Mouse (Mus musculus): ENCODE measurements around the gene Nek7. TPM values are rescaled to one million over a fixed set of nuclear protein-coding genes. Genes with fewer than 3 reads are reported as not detected.
A peak's percentile ranks its signal among the peaks of the same experiment; 100 is the strongest.

The Nek7 gene
- polyA plus RNA-seq, 1 experiment from 2014 or later, result 22.2 TPM

DNA sequence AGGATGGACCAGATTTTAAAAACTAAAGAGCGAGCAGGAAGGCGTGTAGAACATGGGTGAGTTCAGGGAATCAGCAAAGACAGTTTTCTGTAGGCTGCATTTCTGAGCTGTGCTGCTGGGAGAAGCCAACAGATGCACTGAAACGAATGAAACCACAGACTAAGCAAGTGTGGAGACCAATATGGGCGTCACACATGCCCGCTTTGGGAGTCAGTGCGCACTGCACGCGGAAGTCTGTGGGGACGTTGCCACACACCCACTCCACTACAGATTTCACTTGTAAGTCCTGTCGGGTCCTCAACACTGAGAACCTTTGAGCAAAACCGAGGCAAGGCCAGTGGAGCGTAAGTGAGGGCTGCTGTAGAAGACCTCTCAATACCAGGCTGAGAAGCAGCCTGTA is 59.2 kb downstream of the Nek7 start:
- no peak for ATAC-seq
- Histone ChIP-seq H3K4me2 (no peak overlapping the region), H3K4me1 (peaks cover 13% of the 10 kb centered on the region), H3K27me3 (replicated peaks) (no peaks in the 10 kb centered on the region), H3K9ac (no peak overlapping the region), H3K9me3 (replicated peaks) (no peaks in the 10 kb centered on the region), H3K4me3 (no peak overlapping the region), H3K27ac (no peak overlapping the region), H3K36me3 (peaks cover 4% of the 10 kb centered on the region; the same call in 1 of the 2 replicates)
- WGBS (ENCODE audit: insufficient replicate concordance), result 86% methylated on average over 12 of the region's 12 CpGs

DNA sequence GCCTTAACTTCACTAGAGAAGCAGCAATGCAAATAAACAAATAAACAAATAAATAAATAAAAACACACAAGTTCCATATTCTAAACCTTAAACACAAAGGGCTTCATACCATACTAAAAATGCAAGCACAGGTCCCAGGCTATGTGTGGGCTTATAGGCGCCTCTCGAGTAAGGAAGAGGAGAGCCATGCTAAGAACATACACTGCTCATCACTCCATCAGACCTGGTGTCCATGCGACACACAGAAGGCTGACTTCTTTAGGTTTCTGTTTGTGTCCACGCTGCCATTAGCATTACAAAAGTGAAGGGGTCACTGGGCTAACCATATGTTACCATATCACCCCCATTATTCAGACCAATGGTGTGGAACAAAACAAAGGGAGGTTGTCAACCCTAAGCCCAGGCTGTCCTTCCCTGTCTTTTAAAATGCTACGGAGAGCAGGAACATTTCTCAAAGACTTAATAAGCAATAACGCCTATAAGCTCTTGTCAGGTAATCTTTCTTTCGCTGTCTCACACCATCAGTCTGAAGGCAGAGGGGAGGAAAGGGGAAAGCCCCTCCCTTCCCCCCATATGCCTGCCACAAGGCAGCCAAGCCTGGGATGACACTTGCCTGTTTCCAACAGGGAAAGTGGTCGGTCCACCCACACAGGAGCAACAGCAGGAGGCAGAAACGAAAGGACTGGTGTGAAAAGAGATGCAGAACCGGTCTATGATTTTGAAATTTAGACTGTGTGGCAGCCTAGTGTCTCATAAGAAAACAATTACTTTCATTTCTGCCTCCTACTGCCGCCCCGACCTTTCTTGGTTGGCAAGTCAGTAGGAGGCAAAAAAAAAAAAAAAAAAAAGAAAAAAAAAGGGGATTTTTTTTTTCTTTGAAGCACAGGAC is 60.5 kb downstream of the Nek7 start:
- Histone ChIP-seq H3K36me3 (peaks cover 4% of the 10 kb centered on the region; the same call in 1 of the 2 replicates), H3K4me3 (no peak overlapping the region), H3K9ac (no peak overlapping the region), H3K27ac (no peak overlapping the region), H3K4me1 (peaks cover under 1% of the 10 kb centered on the region), H3K4me2 (no peak overlapping the region), H3K9me3 (replicated peaks) (no peaks in the 10 kb centered on the region), H3K27me3 (replicated peaks) (no peaks in the 10 kb centered on the region)
- 77% methylated on average over 12 of the region's 12 CpGs for WGBS (ENCODE audit: insufficient replicate concordance)
- ATAC-seq, result no peak

DNA sequence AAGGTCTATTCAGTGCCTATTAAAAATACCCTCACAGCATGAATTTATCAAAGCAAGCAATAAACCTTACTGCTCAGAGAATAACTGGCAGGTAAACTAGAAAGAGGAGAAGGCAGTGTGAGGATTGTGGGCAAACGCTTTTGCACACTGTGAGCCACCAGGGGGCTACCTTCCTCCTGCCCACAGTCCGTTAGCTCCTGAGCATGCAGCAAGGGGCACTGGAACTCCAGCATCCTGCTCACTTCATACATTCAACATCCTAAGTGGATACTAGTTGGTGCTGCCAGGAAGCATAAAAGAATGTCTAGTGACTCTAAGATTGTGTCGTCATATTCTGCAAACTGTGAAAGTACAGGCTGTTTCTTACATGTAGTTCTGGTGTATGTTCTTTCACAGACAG is 61.6 kb downstream of the Nek7 start:
- no peak overlapping the region for H3K4me3 ChIP-seq
- H3K9me3 ChIP-seq (replicated peaks), result no peaks in the 10 kb centered on the region
- no peak overlapping the region for H3K4me2 ChIP-seq
- no peak for ATAC-seq
- no peak overlapping the region for H3K9ac ChIP-seq
- WGBS (ENCODE audit: insufficient replicate concordance), result 77% methylated on average over 3 of the region's 3 CpGs
- peaks cover 4% of the 10 kb centered on the region for H3K36me3 ChIP-seq
- no peaks in the 10 kb centered on the region for H3K4me1 ChIP-seq
- H3K27me3 ChIP-seq (replicated peaks), result no peaks in the 10 kb centered on the region
- no peak overlapping the region for H3K27ac ChIP-seq

DNA sequence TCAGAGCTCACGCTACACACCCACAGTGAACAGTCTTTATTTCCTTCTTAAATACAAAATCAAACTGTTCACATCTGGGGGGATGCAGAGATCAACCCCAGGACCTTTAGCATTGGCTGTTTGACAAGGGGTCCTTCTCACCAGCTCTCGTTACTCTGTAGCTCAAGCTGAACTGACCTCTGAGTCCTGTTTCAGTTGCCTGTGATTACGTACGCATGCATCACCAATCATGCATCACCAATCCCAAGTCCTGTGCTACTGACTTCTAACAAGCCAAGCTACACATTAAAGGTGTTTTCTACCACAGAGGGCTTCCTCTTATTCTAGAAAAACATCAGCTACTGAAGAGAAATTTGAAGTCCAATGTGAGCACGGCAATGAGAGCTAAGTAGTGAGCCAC is 65.0 kb downstream of the Nek7 start:
- no peak for ATAC-seq
- H3K27ac ChIP-seq, result no peak overlapping the region
- H3K36me3 ChIP-seq, result peaks cover 4% of the 10 kb centered on the region
- H3K9ac ChIP-seq, result no peak overlapping the region
- H3K27me3 ChIP-seq (replicated peaks), result no peaks in the 10 kb centered on the region
- no peak overlapping the region for H3K4me3 ChIP-seq
- no peak overlapping the region for H3K4me2 ChIP-seq
- no peaks in the 10 kb centered on the region for H3K9me3 ChIP-seq (replicated peaks)
- 90% methylated on average over 5 of the region's 5 CpGs for WGBS (ENCODE audit: insufficient replicate concordance)
- peaks cover 9% of the 10 kb centered on the region for H3K4me1 ChIP-seq

DNA sequence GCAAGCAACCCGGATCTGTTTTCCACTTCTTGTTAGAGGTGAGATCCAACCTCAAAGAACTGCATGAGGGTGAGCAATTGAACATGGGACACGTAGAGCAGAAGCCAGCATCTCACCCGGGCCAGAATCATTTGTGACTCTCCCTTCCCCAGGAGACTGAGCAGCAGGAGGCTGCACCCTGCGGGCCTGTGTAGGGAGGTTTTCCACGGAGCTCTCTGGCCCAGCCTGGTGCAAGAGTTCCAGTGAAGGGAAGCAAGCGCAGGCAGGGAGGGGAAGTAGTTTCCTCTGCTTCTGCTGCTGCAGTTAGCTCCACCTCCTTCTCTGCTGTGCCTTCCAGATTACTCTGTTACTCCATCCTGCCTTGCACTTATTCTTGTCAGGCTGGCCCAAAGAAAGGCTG is 69.8 kb downstream of the Nek7 start:
- peaks cover 11% of the 10 kb centered on the region for H3K4me1 ChIP-seq
- no peaks in the 10 kb centered on the region; the same call in none of the 2 replicates for H3K36me3 ChIP-seq
- no peak overlapping the region for H3K27ac ChIP-seq
- no peak overlapping the region for H3K9ac ChIP-seq
- H3K4me2 ChIP-seq, result no peak overlapping the region
- WGBS (ENCODE audit: insufficient replicate concordance), result 28% methylated on average over 6 of the region's 6 CpGs
- peak; percentile 60 for ATAC-seq
- H3K4me3 ChIP-seq, result no peak overlapping the region
- H3K9me3 ChIP-seq (replicated peaks), result no peaks in the 10 kb centered on the region
- no peaks in the 10 kb centered on the region for H3K27me3 ChIP-seq (replicated peaks)

DNA sequence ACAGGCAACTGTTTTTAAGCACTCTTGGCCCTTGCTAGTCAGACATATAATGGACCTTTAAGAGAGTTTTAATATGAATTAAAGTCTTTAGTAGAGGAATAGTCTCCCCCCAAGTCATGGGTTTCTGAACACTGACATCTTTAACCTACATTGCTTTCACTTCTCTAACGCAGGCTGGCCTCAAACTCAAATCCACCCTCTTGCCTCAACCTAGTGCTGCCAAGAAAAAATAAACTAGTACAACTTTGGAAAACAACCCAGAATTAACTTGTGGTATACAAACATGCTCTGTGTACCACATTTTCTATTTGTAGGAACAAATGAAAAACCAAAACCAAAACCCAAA is 77.8 kb downstream of the Nek7 start:
- Histone ChIP-seq H3K4me2 (no peak overlapping the region), H3K4me1 (no peaks in the 10 kb centered on the region), H3K4me3 (no peak overlapping the region), H3K9me3 (replicated peaks) (no peaks in the 10 kb centered on the region), H3K27ac (no peak overlapping the region), H3K27me3 (replicated peaks) (no peaks in the 10 kb centered on the region), H3K9ac (no peak overlapping the region), H3K36me3 (no peaks in the 10 kb centered on the region)
- ATAC-seq, result no peak
- 86% methylated on average over 1 of the region's 1 CpGs for WGBS (ENCODE audit: insufficient replicate concordance)

DNA sequence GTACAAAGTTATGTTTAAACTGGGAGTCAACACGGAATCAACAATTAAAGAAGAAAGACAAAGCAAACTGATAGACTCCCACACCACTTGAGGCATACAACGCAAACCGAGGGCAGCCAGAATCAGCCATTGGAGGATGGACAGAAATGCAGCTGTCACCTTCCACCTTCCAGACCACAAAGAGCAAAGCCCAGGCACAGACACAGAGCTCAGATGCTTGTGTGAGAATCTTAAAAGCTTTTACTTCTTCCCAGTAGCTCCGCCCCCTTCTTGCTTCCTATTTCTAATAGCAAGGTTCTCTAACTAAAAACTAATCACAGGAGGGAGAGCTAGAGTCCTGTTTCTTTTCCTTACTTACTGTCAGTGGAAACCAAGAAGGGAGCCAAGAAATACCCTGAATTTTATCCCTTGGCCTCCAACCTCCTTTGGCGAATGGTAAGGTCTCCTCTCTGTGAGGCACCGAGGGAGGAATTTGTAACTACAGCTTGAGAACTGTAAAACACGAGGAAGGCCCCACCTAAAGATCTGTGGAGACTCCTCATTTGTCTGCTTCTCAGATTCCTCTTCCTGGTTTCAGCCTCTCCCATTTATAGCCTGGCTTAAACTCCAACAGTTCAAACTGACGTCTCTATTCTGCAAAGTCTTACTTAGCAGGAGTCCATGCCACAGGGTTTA is 78.3 kb downstream of the Nek7 start:
- Histone ChIP-seq H3K4me1 (no peaks in the 10 kb centered on the region), H3K4me2 (no peak overlapping the region), H3K27me3 (replicated peaks) (no peaks in the 10 kb centered on the region), H3K9me3 (replicated peaks) (no peaks in the 10 kb centered on the region), H3K36me3 (no peaks in the 10 kb centered on the region), H3K27ac (no peak overlapping the region), H3K9ac (no peak overlapping the region), H3K4me3 (no peak overlapping the region)
- no peak for ATAC-seq
- 62% methylated on average over 8 of the region's 8 CpGs for WGBS (ENCODE audit: insufficient replicate concordance)

DNA sequence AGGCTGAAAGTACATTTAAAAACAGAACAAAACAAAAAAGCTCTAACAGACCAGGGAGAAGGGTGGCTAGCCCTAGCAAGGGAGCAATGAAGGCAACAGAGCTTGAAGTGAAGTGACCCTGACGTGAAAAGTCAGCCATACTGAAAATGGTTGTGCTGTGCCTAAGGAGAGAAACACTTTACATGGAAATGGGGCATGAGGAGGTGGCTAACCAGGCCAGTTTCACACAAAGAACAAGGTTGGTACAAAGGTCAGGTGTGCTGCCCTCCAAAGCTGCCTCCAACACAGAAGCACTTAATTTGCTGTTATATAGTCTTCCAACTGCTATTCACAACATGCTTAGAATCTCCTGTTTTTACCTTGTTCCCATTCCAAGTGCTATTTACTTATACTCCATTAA is 80.2 kb downstream of the Nek7 start:
- WGBS (ENCODE audit: insufficient replicate concordance), result 80% methylated on average over 1 of the region's 1 CpGs
- Histone ChIP-seq H3K9me3 (replicated peaks) (no peaks in the 10 kb centered on the region), H3K27ac (no peak overlapping the region), H3K4me3 (no peak overlapping the region), H3K4me1 (no peaks in the 10 kb centered on the region), H3K4me2 (no peak overlapping the region), H3K9ac (no peak overlapping the region), H3K36me3 (no peaks in the 10 kb centered on the region), H3K27me3 (replicated peaks) (no peaks in the 10 kb centered on the region)
- no peak for ATAC-seq

DNA sequence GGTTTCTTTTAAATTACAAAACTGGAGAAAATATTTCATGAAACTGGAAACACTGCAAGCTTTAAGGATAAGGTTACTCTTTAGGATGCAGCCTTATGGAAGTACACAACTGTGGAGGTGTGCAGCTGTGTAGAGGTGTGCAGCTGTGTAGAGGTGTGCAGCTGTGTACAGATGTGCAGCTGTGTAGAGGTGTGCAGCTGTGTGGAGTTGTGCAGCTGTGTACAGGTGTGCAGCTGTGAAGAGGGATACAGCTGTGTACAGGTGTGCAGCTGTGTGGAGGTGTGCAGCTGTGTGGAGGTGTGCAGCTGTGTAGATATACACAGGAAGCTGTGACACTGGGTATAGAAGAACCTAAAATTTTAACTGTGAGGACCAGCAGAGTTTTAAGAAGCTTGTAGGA is 81.7 kb downstream of the Nek7 start:
- Histone ChIP-seq H3K9ac (no peak overlapping the region), H3K4me3 (no peak overlapping the region), H3K9me3 (replicated peaks) (no peaks in the 10 kb centered on the region), H3K4me2 (no peak overlapping the region), H3K27me3 (replicated peaks) (no peaks in the 10 kb centered on the region), H3K36me3 (no peaks in the 10 kb centered on the region), H3K27ac (no peak overlapping the region), H3K4me1 (no peaks in the 10 kb centered on the region)
- ATAC-seq, result no peak

DNA sequence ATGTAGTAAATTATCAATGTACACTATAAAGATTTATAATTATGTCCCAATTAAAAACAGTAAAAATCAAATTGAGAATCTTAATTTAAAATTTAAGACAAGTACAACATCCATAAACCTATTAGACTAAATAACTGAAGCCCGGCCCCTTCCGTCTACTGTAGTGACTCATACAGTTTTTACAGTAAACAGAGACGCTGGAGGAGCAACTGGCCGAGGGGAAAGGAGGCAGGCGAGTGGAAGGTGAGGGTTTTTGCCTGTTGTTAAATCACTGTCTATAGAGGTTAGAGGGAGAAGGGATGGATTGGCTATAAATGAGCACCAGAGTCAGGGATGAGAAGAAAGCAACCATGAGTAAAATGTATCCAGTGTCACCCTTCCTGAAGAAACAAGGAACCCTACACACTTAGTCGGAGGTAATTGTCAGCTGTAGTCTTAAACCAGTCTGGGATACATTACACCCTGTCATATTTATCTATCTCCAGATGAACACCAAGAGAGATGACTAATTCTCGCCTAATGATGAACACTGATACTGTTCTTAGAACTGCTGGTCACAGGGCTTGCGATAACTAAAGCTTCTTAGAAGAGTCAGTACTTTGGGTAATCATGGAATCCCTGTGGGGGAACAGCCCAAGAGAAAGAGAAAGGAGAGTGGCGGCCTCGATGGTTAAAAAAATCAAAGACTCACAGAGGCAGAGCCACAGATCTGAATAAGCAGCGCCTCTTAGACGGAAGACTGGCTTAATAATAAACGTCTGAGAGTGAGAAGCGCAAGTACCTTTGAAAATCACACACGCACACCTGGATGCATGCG is 84.0 kb downstream of the Nek7 start:
- Histone ChIP-seq H3K27me3 (replicated peaks) (no peaks in the 10 kb centered on the region), H3K9me3 (replicated peaks) (no peaks in the 10 kb centered on the region), H3K36me3 (peaks cover 4% of the 10 kb centered on the region; the same call in 1 of the 2 replicates), H3K27ac (no peak overlapping the region), H3K4me2 (no peak overlapping the region), H3K4me3 (no peak overlapping the region), H3K4me1 (no peaks in the 10 kb centered on the region), H3K9ac (no peak overlapping the region)
- no peak for ATAC-seq
- 74% methylated on average over 16 of the region's 16 CpGs for WGBS (ENCODE audit: insufficient replicate concordance)

DNA sequence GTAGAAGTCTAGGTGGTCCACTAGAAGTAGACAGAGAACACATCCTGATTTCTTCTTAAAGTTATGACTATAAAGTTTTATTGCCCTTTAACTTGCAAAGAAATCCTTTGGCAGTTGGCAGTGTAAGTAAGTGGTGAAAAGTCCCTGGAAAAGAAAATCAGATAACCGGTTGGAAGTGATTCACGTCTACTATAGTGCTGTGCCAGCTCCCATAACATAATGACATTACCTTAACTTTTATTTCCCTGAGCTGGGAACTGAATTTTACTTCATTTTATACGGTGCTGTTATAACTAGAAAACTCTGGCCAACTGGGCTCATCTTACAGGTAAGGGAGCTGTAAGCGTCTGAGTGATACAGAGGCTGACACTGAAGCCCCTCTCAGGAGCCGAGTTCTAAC is 89.3 kb downstream of the Nek7 start:
- Histone ChIP-seq H3K9ac (no peak overlapping the region), H3K4me1 (no peaks in the 10 kb centered on the region), H3K27ac (no peak overlapping the region), H3K9me3 (replicated peaks) (no peaks in the 10 kb centered on the region), H3K4me3 (no peak overlapping the region), H3K27me3 (replicated peaks) (no peaks in the 10 kb centered on the region), H3K36me3 (peaks cover 4% of the 10 kb centered on the region; the same call in 1 of the 2 replicates), H3K4me2 (no peak overlapping the region)
- no peak for ATAC-seq
- 81% methylated on average over 5 of the region's 5 CpGs for WGBS (ENCODE audit: insufficient replicate concordance)

DNA sequence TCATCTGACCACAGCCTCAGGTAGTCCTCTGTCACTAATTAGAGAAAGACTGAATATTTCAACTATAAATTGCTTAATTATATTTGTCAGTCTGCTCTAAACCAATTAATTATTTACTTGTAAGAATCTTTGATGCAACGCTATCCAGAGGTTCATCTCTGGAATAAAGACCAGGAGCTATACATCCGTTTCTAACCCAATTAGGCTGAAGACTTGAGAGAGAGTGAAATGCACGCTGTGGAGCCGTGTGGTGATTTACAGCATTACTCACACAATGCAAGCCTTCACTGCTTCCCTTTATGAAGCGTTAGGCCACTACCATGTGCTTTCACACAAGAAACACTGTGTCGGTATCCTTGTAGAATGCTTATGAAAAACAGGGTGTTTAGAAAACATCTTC is 96.0 kb downstream of the Nek7 start:
- Histone ChIP-seq H3K27me3 (replicated peaks) (no peaks in the 10 kb centered on the region), H3K9ac (no peak overlapping the region), H3K36me3 (no peaks in the 10 kb centered on the region), H3K4me1 (no peaks in the 10 kb centered on the region), H3K9me3 (replicated peaks) (no peaks in the 10 kb centered on the region), H3K4me3 (no peak overlapping the region), H3K4me2 (no peak overlapping the region), H3K27ac (no peak overlapping the region)
- 78% methylated on average over 6 of the region's 6 CpGs for WGBS (ENCODE audit: insufficient replicate concordance)
- ATAC-seq, result no peak

Data from liver, embryonic 12.5 days (tissue).